Mouse (Mus musculus): ENCODE measurements at regions not wholly inside any gene's neighbourhood (a gene's known extent, or its start where the extent isn't known, plus 50 kb on each side); places are given as distances from the start of the nearest gene placed in this dataset.

- Histone ChIP-seq H3K4me3 (no peak overlapping the region), H3K9ac (no peak overlapping the region), H3K27ac (no peak overlapping the region), H3K9me3 (no peaks in the 10 kb centered on the region), H3K4me2 (replicated peaks) (no peak overlapping the region), H3K27me3 (no peaks in the 10 kb centered on the region), H3K4me1 (no peaks in the 10 kb centered on the region), H3K36me3 (no peaks in the 10 kb centered on the region)
- 87% methylated on average over 12 of the region's 12 CpGs for WGBS
- ATAC-seq (ENCODE audit: low FRiP score, low read depth), result no peak
Observed at GRCm38 (mm10) chr11:93808431-93808830, 77.1 kb downstream of the Utp18 start.

DNA sequence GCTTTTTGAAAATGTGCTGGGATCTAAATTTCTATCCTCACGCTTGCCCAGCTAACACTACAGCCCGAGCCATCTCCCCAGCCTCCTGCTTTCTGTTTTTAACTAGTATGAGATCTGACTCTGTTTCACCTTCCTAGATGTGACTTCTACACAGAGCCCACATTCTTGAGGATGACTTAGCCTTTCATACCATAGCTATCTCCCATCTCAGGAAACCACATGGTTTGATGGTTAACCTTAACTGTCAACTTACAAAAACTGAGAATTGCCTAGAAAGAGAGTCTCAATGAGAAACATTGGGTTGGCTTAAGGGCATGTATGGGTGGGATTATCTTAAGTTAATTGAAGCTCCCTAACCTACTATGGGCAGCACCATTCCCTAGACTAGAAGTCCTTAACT is 78.4 kb downstream of the Utp18 start:
- no peaks in the 10 kb centered on the region for H3K27me3 ChIP-seq
- H3K27ac ChIP-seq, result no peak overlapping the region
- no peak overlapping the region for H3K4me2 ChIP-seq (replicated peaks)
- H3K4me1 ChIP-seq, result no peaks in the 10 kb centered on the region
- WGBS, result 90% methylated on average over 2 of the region's 2 CpGs
- H3K9ac ChIP-seq, result no peak overlapping the region
- no peaks in the 10 kb centered on the region for H3K36me3 ChIP-seq
- no peak for ATAC-seq (ENCODE audit: low FRiP score, low read depth)
- no peak overlapping the region for H3K4me3 ChIP-seq
- no peaks in the 10 kb centered on the region for H3K9me3 ChIP-seq

- Histone ChIP-seq H3K36me3 (no peaks in the 10 kb centered on the region), H3K9me3 (no peaks in the 10 kb centered on the region; the same call in 1 of the 2 replicates), H3K4me2 (replicated peaks) (no peak overlapping the region), H3K4me3 (no peak overlapping the region), H3K27me3 (no peaks in the 10 kb centered on the region), H3K9ac (no peak overlapping the region), H3K27ac (no peak overlapping the region), H3K4me1 (no peaks in the 10 kb centered on the region)
- ATAC-seq (ENCODE audit: low FRiP score, low read depth), result no peak
- WGBS, result 74% methylated on average over 5 of the region's 5 CpGs
Observed at GRCm38 (mm10) chr11:93771143-93771940, 114.2 kb downstream of the Utp18 start.

DNA sequence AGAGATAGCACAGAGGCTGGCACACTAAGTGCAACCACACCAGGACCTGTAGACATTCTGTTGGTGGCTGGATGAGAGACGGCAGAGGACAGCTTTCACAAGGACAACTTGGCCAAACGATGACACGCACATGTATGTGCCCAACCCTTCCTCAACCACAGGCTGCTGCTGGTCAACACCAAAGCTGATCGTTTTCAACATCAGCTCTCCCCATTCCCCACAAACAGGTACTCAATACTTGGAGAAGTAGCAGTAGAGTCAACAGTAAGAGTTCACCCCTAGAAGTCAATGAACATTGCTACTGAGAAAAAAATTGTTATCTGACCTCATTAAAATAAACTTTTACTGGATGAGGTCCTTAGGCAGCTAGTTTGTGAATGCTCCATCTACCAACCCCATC is 119.6 kb downstream of the Utp18 start:
- Histone ChIP-seq H3K36me3 (no peaks in the 10 kb centered on the region), H3K4me2 (replicated peaks) (no peak overlapping the region), H3K9ac (no peak overlapping the region), H3K4me1 (0 out of 2 replicates have a peak, but pooled peaks cover 4% of the 10 kb centered on the region), H3K27me3 (no peaks in the 10 kb centered on the region), H3K4me3 (no peak overlapping the region), H3K9me3 (no peaks in the 10 kb centered on the region; the same call in 1 of the 2 replicates), H3K27ac (no peak overlapping the region)
- no peak for ATAC-seq (ENCODE audit: low FRiP score, low read depth)
- 91% methylated on average over 4 of the region's 4 CpGs for WGBS

DNA sequence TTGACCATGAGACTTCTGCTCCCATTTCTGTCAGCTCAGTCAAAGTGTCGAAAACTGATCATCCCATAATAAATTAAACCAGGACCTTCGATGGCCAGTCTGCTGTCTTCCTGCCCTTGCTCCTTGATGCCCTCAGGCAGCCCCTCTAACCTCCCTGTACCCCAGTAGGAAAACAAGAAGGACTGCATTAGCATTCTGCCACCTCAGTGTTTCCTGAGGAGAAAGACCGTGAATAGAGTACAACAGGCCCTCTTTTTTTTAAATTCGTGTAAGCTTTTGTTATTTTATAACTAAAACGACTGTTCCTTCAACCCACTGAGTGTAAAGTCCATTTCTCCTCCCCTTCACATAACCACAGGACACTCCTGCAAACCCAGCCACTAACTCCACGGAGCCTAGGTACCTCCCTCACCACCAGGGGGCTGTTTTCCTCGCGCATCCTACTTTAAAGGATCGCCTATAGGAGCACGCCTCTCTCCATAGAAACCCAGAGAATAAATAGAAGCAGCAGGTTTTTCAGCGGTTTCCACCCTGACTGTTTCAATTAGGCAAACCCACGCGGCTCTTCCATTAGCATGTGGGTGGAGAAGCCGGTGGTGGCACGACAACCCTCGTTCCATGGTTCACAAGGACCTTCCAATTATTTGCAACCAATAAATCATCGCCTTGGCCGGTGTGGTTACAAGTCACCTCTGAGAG is 122.6 kb downstream of the Utp18 start:
- Histone ChIP-seq H3K4me1 (0 out of 2 replicates have a peak, but pooled peaks cover 4% of the 10 kb centered on the region), H3K4me3 (peak overlapping the region; percentile 16), H3K9ac (no peak overlapping the region), H3K27ac (no peak overlapping the region), H3K4me2 (replicated peaks) (peak overlapping the region; percentile 57), H3K36me3 (no peaks in the 10 kb centered on the region), H3K9me3 (no peaks in the 10 kb centered on the region; the same call in 1 of the 2 replicates), H3K27me3 (no peaks in the 10 kb centered on the region)
- ATAC-seq (ENCODE audit: low FRiP score, low read depth), result peak; percentile 61; the same call in 1 of the 2 replicates
- WGBS, result 11% methylated on average over 18 of the region's 18 CpGs

DNA sequence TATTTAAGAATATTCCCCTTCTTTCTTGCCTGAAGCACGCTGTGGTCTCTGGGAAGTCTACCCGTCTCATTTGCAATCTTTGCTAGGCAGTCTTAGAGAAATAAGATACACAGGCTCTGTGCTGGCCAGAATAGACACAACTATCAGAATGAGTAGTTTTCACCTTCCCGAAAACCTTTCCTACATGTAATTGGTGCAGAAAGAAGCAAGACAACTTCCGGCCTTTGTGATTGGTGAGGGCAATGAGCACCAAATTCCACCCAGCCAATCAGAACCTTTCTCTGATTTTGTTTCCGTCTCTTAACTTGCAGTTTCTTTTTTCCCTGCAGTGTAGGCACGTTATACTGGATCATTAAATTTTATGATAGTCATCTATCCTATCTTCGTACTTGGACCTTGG is 127.7 kb downstream of the Utp18 start:
- no peak for ATAC-seq (ENCODE audit: low FRiP score, low read depth)
- Histone ChIP-seq H3K27ac (no peak overlapping the region), H3K4me2 (replicated peaks) (no peak overlapping the region), H3K4me1 (no peaks in the 10 kb centered on the region), H3K9me3 (no peaks in the 10 kb centered on the region), H3K4me3 (no peak overlapping the region), H3K9ac (no peak overlapping the region), H3K27me3 (no peaks in the 10 kb centered on the region), H3K36me3 (no peaks in the 10 kb centered on the region)
- 73% methylated on average over 7 of the region's 7 CpGs for WGBS

GRCm38 (mm10) chr11:93736618-93737017 is 148.9 kb downstream of the Utp18 start:
- no peak overlapping the region for H3K4me3 ChIP-seq
- H3K27me3 ChIP-seq, result no peaks in the 10 kb centered on the region
- H3K9me3 ChIP-seq, result no peaks in the 10 kb centered on the region
- H3K4me1 ChIP-seq, result 0 out of 2 replicates have a peak, but pooled peaks cover 3% of the 10 kb centered on the region
- H3K27ac ChIP-seq, result no peak overlapping the region
- no peak overlapping the region for H3K9ac ChIP-seq
- H3K36me3 ChIP-seq, result no peaks in the 10 kb centered on the region
- 84% methylated on average over 10 of the region's 10 CpGs for WGBS
- no peak for ATAC-seq (ENCODE audit: low FRiP score, low read depth)
- H3K4me2 ChIP-seq (replicated peaks), result no peak overlapping the region

GRCm38 (mm10) chr11:93733568-93734185 is 151.9 kb downstream of the Utp18 start:
- no peak overlapping the region for H3K9ac ChIP-seq
- H3K9me3 ChIP-seq, result no peaks in the 10 kb centered on the region
- H3K4me3 ChIP-seq, result no peak overlapping the region
- H3K27ac ChIP-seq, result no peak overlapping the region
- ATAC-seq (ENCODE audit: low FRiP score, low read depth), result no peak
- H3K4me2 ChIP-seq (replicated peaks), result peak overlapping the region; percentile 41
- 45% methylated on average over 11 of the region's 11 CpGs for WGBS
- no peaks in the 10 kb centered on the region for H3K36me3 ChIP-seq
- no peaks in the 10 kb centered on the region for H3K27me3 ChIP-seq
- 0 out of 2 replicates have a peak, but pooled peaks cover 3% of the 10 kb centered on the region for H3K4me1 ChIP-seq

DNA sequence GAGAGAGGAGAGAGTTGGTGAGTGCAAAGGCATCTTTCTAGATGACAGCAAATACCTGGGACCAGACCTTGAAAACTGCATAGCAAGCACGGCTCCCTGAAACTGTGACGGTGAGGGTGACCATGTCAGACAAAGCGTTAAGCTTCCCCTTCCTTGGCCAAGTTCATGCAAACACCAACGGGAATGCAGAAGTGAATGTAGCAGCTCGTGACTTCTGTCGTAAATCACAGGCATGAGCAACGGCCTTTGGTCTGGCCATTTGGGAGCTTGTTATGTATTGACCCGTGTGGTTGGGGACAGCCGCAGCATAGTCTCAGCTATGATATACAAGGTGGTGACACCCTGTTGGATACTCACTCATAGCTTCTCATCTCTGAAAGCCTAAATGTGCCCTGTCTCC is 156.4 kb downstream of the Utp18 start:
- no peak overlapping the region for H3K27ac ChIP-seq
- no peak overlapping the region for H3K9ac ChIP-seq
- H3K4me3 ChIP-seq, result no peak overlapping the region
- no peaks in the 10 kb centered on the region for H3K9me3 ChIP-seq
- no peaks in the 10 kb centered on the region for H3K36me3 ChIP-seq
- H3K4me2 ChIP-seq (replicated peaks), result no peak overlapping the region
- peaks cover 6% of the 10 kb centered on the region; the same call in 1 of the 2 replicates for H3K4me1 ChIP-seq
- no peaks in the 10 kb centered on the region for H3K27me3 ChIP-seq
- WGBS, result 70% methylated on average over 9 of the region's 9 CpGs
- no peak for ATAC-seq (ENCODE audit: low FRiP score, low read depth)

DNA sequence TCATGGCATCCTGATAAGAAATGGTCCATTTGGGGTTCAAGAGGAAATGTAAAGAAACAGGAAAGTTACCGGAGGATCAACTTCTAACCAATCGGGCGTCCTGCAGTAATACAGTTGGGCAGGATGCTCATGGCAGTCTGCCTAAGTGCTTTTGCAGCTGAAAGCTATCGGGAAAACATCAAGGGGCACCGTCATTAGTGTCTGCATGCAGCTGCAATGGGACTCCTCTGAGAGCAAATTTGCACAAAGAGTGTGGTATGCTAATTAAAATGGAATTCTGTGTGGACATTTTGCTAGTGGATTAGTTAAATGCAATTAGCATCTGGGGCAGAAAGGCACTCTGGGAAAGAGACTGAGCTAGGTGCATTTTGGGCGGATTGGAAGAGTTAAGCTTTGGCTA is 160.3 kb downstream of the Utp18 start:
- no peak for ATAC-seq (ENCODE audit: low FRiP score, low read depth)
- Histone ChIP-seq H3K9ac (no peak overlapping the region), H3K9me3 (no peaks in the 10 kb centered on the region), H3K36me3 (no peaks in the 10 kb centered on the region), H3K27me3 (no peaks in the 10 kb centered on the region), H3K27ac (no peak overlapping the region), H3K4me1 (peaks cover 3% of the 10 kb centered on the region; the same call in 1 of the 2 replicates), H3K4me3 (no peak overlapping the region), H3K4me2 (replicated peaks) (no peak overlapping the region)
- WGBS, result 62% methylated on average over 6 of the region's 6 CpGs

DNA sequence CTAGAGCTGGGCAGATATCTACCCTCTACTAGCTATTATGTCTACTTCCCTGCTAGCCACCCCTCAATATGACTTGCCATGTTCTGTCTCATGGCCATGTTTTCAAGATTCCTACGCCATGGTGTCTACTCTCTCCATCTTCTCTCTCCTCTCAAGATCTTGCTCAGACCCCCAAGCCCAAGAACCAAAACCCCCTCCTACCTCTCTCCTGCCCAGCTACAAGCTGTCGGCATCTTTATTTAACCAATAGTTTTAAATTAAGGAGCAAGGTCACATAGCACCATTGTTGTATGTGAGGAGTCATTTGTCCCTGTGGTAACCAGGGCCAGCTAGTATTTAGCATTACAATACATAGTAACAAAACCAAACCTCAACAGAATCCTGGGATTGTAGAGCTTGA is 166.4 kb downstream of the Utp18 start:
- Histone ChIP-seq H3K4me1 (no peaks in the 10 kb centered on the region), H3K27me3 (no peaks in the 10 kb centered on the region), H3K4me3 (no peak overlapping the region), H3K4me2 (replicated peaks) (no peak overlapping the region), H3K36me3 (no peaks in the 10 kb centered on the region), H3K9ac (no peak overlapping the region), H3K9me3 (no peaks in the 10 kb centered on the region), H3K27ac (no peak overlapping the region)
- ATAC-seq (ENCODE audit: low FRiP score, low read depth), result no peak
- 86% methylated on average over 2 of the region's 2 CpGs for WGBS

- no peaks in the 10 kb centered on the region for H3K27me3 ChIP-seq
- no peak overlapping the region for H3K9ac ChIP-seq
- H3K36me3 ChIP-seq, result no peaks in the 10 kb centered on the region
- H3K4me2 ChIP-seq (replicated peaks), result no peak overlapping the region
- H3K4me3 ChIP-seq, result no peak overlapping the region
- 74% methylated on average over 4 of the region's 4 CpGs for WGBS
- no peaks in the 10 kb centered on the region for H3K9me3 ChIP-seq
- no peaks in the 10 kb centered on the region for H3K4me1 ChIP-seq
- ATAC-seq (ENCODE audit: low FRiP score, low read depth), result no peak
- no peak overlapping the region for H3K27ac ChIP-seq
Observed at GRCm38 (mm10) chr11:93709686-93710085, 175.9 kb downstream of the Utp18 start.

Measured in limb, embryonic 13.5 days (tissue).